Mouse (Mus musculus): Measurements from ENCODE around the gene Gabrr1.

The Gabrr1 gene

DNA sequence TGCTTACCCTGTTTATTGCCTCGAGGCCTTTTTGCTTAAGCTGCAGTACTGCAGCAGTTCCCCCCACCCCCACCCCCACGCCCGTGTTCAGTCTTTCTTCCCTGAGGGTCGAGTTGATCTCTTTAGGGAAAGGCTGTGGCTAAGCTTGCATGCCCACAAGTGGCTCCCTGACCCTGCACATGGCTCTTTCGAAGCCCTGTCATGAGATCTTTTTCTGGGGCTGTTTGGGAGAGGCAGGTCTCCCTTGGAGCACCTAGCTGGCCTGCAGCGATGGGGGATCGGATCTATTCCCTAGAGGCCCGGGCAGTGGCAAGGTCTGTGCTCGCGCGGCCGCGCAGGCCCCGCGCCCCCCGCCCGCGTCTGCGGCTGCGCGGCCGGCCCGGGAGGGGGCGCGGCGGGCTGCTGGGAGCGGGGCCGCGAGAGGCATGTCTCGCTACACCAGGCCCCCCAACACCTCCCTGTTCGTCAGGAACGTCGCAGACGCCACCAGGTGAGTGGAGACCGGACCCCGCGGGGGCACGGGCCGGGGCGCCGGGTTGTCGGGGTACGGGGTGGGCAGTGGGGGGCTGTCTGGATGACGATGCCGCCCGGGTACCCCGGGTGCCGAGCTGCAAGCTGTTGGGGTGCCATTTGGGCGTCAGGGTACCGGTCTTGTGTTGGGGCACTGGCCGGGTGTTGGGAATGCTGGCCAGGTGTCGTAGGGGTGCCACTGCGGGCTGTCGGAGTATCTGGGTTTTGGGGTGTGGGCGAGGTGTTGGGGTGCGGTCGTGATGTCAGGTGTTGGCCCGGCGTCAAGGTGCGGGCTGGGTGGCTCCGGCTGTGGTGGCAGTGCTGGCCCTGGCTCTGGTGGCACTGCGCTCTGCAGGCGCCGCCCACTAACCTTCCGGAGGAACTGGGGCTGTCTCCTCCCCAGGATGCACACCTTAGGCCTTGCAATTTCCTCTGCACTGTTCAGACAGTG, 76.8 kb downstream of the Gabrr1 start, which contains the start of gene Srsf12:
Gene Srsf12 (plus strand): TSS at position 111 of the 961 bp plus-strand sequence.
- DNase-seq (ENCODE audit: low spot score in 2 of 2): peak in 1 of 2 experiments; percentile 48
